In genomic region chr16:5881820-5882219, GRCm38 (mm10) we compare ENCODE assay signal across 8 mouse cellular contexts. TPM values are rescaled to one million over a fixed set of nuclear protein-coding genes. Genes with fewer than 3 reads are reported as not detected.
A peak's percentile ranks its signal among the peaks of the same experiment; 100 is the strongest.
DNase-seq lines count a peak whose midpoint lies in the region; ATAC-seq and TF ChIP-seq lines count a peak whose summit lies in the region.

No protein-coding gene starts in this region.

- DNase-seq in gastrocnemius, postnatal 10 days: peak; percentile 58
- no peak for DNase-seq in gastrocnemius, postnatal 36 days
- peak; percentile 45 for DNase-seq in c-Kit-positive CD71-positive TER-119-negative erythroid progenitor cells, embryonic 14.5 days (ENCODE audit: low read depth)
- peak; percentile 27 for DNase-seq in gastrocnemius, postnatal 14 days
- DNase-seq in kidney, postnatal 36 days: peak; percentile 69 to 87
- peak; percentile 53 for DNase-seq in thymus, postnatal 0 days (ENCODE audit: low spot score)

- no peak overlapping the region for H3K9ac ChIP-seq in ES-Bruce4 (ENCODE audit: low read depth, poor library complexity, severe bottlenecking)
- no peak overlapping the region for H3K9ac ChIP-seq in lung, embryonic 15.5 days

- no peaks in the 10 kb centered on the region for H3K36me3 ChIP-seq in ES-Bruce4 (ENCODE audit: control insufficient read depth, insufficient read depth, low read length, poor library complexity, severe bottlenecking)
- H3K36me3 ChIP-seq in lung, embryonic 15.5 days: no peaks in the 10 kb centered on the region

- ATAC-seq in lung, embryonic 15.5 days (ENCODE audit: borderline replicate concordance, extremely low read depth, low FRiP score, low TSS enrichment): peak; percentile 46; the same call in 1 of the 2 replicates

- no peaks in the 10 kb centered on the region for H3K4me1 ChIP-seq in ES-Bruce4 (ENCODE audit: control insufficient read depth, insufficient read depth, low read length)
- no peaks in the 10 kb centered on the region for H3K4me1 ChIP-seq in lung, embryonic 15.5 days

- H3K9me3 ChIP-seq in ES-Bruce4 (replicated peaks; ENCODE audit: control insufficient read depth, insufficient read depth, low read length, poor library complexity, severe bottlenecking): no peaks in the 10 kb centered on the region
- H3K9me3 ChIP-seq in lung, embryonic 15.5 days: no peaks in the 10 kb centered on the region

- H3K27me3 ChIP-seq in ES-Bruce4 (ENCODE audit: control insufficient read depth, insufficient read depth, low read length, poor library complexity, severe bottlenecking): no peaks in the 10 kb centered on the region
- peaks cover 34% of the 10 kb centered on the region for H3K27me3 ChIP-seq in lung, embryonic 15.5 days

- intact Hi-C loops in gastrocnemius, postnatal 36 days (cut with DNase I): no loop called here
- intact Hi-C loops in gastrocnemius, postnatal 14 days (cut with DNase I; ENCODE audit: low total_unique reads): no loop called here

- TF ChIP-seq POLR2A in ES-Bruce4 (IDR thresholded peaks at IDR 0.05; ENCODE audit: insufficient read depth, low read length): no peak

- H3K4me3 ChIP-seq in ES-Bruce4 (ENCODE audit: low read depth, low read length): no peak overlapping the region
- H3K4me3 ChIP-seq in lung, embryonic 15.5 days: no peak overlapping the region

- no peak overlapping the region for H3K27ac ChIP-seq in ES-Bruce4 (ENCODE audit: insufficient read depth, low read length)
- H3K27ac ChIP-seq in lung, embryonic 15.5 days: no peak overlapping the region

- no peak for TF ChIP-seq EP300 in ES-Bruce4 (IDR thresholded peaks at IDR 0.05; ENCODE audit: insufficient read depth, low read depth, low read length)

- H3K4me2 ChIP-seq in lung, embryonic 15.5 days: no peak overlapping the region

- peak; percentile 64 for TF ChIP-seq CTCF in ES-Bruce4 (IDR thresholded peaks at IDR 0.05; ENCODE audit: low read depth, low read length)

- under 1% methylated on average over 4 of the region's 4 CpGs for WGBS in lung, embryonic 15.5 days

RNA-seq across cellular contexts. Expression of gene Rbfox1, which starts 3.3 kb away (rescaled TPM):
- total RNA-seq in gastrocnemius, postnatal 10 days (2021): 100 to 1,000 TPM; 105 to 113 TPM
- 100 to 1,000 TPM; 186 to 195 TPM for total RNA-seq in gastrocnemius, postnatal 36 days (2021)
- not detected in 2 replicates for polyA plus RNA-seq in ES-Bruce4 (2011; ENCODE audit: insufficient read depth, insufficient read length, low read depth, missing spikeins)
- 100 to 1,000 TPM; 120 to 127 TPM for total RNA-seq in gastrocnemius, postnatal 14 days (2021)
- polyA plus RNA-seq in lung, embryonic 15.5 days (2015; fragmentation: Nextera tagmentation; extraction: Ambion mirVana): 1.8 and 2.2 TPM in 2 replicates
- 1.6 and 3.2 TPM in 2 replicates for polyA plus RNA-seq in thymus, postnatal 0 days (2015; fragmentation: Nextera tagmentation; extraction: Ambion mirVana)

Comparison
In these comparisons a context has a peak if more than half of its experiments do, and no peak if none do; other contexts are left out.
1. DNase-seq: peak in gastrocnemius, postnatal 10 days (single experiment), c-Kit-positive CD71-positive TER-119-negative erythroid progenitor cells, embryonic 14.5 days (single experiment), gastrocnemius, postnatal 14 days (single experiment), kidney, postnatal 36 days (2 of 2) and thymus, postnatal 0 days (single experiment); none in gastrocnemius, postnatal 36 days (0 of 2).